Mouse (Mus musculus) retina, postnatal 1 day (tissue): ENCODE results near the gene Foxp1.

Experiments used
- DNase-seq: peaks from one replicate; pipeline ENCODE4 v3.0.0-alpha.2; 2012

Foxp1 gene

GRCm38 (mm10) chr6:99275381-99276296 is 246.9 kb downstream of the Foxp1 start:
- no peak for DNase-seq

GRCm38 (mm10) chr6:99274667-99275066 is 247.9 kb downstream of the Foxp1 start:
- no peak for DNase-seq

GRCm38 (mm10) chr6:99274222-99274621 is 248.3 kb downstream of the Foxp1 start:
- no peak for DNase-seq

GRCm38 (mm10) chr6:99273177-99273576 is 249.3 kb downstream of the Foxp1 start:
- no peak for DNase-seq

GRCm38 (mm10) chr6:99272174-99272573 is 250.3 kb downstream of the Foxp1 start:
- no peak for DNase-seq

- no peak for DNase-seq
Measured at GRCm38 (mm10) chr6:99271741-99272140, 250.8 kb downstream of the Foxp1 start.

- DNase-seq, result no peak
Measured at GRCm38 (mm10) chr6:99269921-99270320, 252.6 kb downstream of the Foxp1 start.

- peak; percentile 54 for DNase-seq
Measured at GRCm38 (mm10) chr6:99268171-99269061, 254.1 kb downstream of the Foxp1 start.

- DNase-seq, result peak; percentile 15
Measured at GRCm38 (mm10) chr6:99265945-99266656, 256.4 kb downstream of the Foxp1 start.

- DNase-seq, result no peak
Measured at GRCm38 (mm10) chr6:99265173-99265572, 257.3 kb downstream of the Foxp1 start.

- no peak for DNase-seq
Measured at GRCm38 (mm10) chr6:99264192-99265093, 258.1 kb downstream of the Foxp1 start.

GRCm38 (mm10) chr6:99263886-99264185 is 258.7 kb downstream of the Foxp1 start:
- no peak for DNase-seq

GRCm38 (mm10) chr6:99263061-99263885 is 259.2 kb downstream of the Foxp1 start:
- DNase-seq, result peak; percentile 17

GRCm38 (mm10) chr6:99261737-99262130 is 260.8 kb downstream of the Foxp1 start:
- no peak for DNase-seq

- DNase-seq, result no peak
Measured at GRCm38 (mm10) chr6:99260941-99261736, 261.4 kb downstream of the Foxp1 start.

GRCm38 (mm10) chr6:99258346-99258745 is 264.2 kb downstream of the Foxp1 start:
- peak; percentile 28 for DNase-seq

GRCm38 (mm10) chr6:99257676-99258075 is 264.8 kb downstream of the Foxp1 start:
- no peak for DNase-seq

- DNase-seq, result no peak
Measured at GRCm38 (mm10) chr6:99253331-99253730, 269.2 kb downstream of the Foxp1 start.

GRCm38 (mm10) chr6:99252816-99253215 is 269.7 kb downstream of the Foxp1 start:
- DNase-seq, result no peak

- DNase-seq, result no peak
Measured at GRCm38 (mm10) chr6:99251924-99252323, 270.6 kb downstream of the Foxp1 start.
